Mouse (Mus musculus) liver, adult 2 months (tissue): Measurements from ENCODE around the gene Sidt1. TPM values are rescaled to one million over a fixed set of nuclear protein-coding genes. Genes with fewer than 3 reads are reported as not detected.

Source experiments
- DNase-seq: peaks from one replicate; pipeline ENCODE4 v3.0.0-alpha.2; 2011; ENCODE audit warnings: low read depth, low spot score; ENCODE audit errors: extremely low read depth
- H3K27ac ChIP-seq: fragments of 200-500 bp; replicated peaks from 2 replicates; pipeline ENCODE4 v1.5.1; 2012; ENCODE audit warnings: low read depth, mild to moderate bottlenecking, control low read depth, inconsistent platforms, low read length; ENCODE audit not compliant: insufficient read depth
- H3K27me3 ChIP-seq: fragments of 200-500 bp; 2 replicates; pipeline ENCODE4 v1.6.1; 2012; ENCODE audit warnings: mild to moderate bottlenecking, moderate library complexity, low read length, inconsistent platforms; ENCODE audit not compliant: control insufficient read depth, insufficient read depth
- H3K36me3 ChIP-seq: fragments of 200-500 bp; 2 replicates; pipeline ENCODE4 v1.6.1; 2012; ENCODE audit warnings: low read length, inconsistent platforms; ENCODE audit not compliant: control insufficient read depth, insufficient read depth
- H3K4me1 ChIP-seq: fragments of 200-500 bp; 2 replicates; pipeline ENCODE4 v1.6.1; 2011; ENCODE audit warnings: low read length; ENCODE audit not compliant: control insufficient read depth, insufficient read depth
- H3K4me3 ChIP-seq: fragments of 200-500 bp; 2 replicates; pipeline ENCODE4 v1.5.1; 2011; ENCODE audit warnings: low read depth, mild to moderate bottlenecking, control low read depth, low read length, moderate library complexity; ENCODE audit not compliant: insufficient read depth
- H3K79me2 ChIP-seq: fragments of 200-500 bp; 2 replicates; pipeline ENCODE4 v1.6.1; 2012; ENCODE audit warnings: inconsistent platforms, mild to moderate bottlenecking, low read length, moderate library complexity; ENCODE audit not compliant: control insufficient read depth, insufficient read depth
- H3K9ac ChIP-seq: fragments of 200-500 bp; 2 replicates; pipeline ENCODE4 v1.6.1; 2012; ENCODE audit warnings: low read depth, mild to moderate bottlenecking, control low read depth, inconsistent platforms, low read length
- CTCF ChIP-seq: fragments of 200-500 bp; IDR thresholded peaks from 2 replicates; pipeline ENCODE4 v1.5.1; 2011; ENCODE audit warnings: low read depth, low read length, control low read depth
- POLR2A ChIP-seq: fragments of 200-500 bp; IDR thresholded peaks from 2 replicates; pipeline ENCODE4 v1.6.1; 2011; ENCODE audit warnings: low read length, control low read depth; ENCODE audit not compliant: insufficient read depth; ENCODE audit errors: extremely low read depth
- WGBS: fragments of 180-500 bp; shearing (Covaris S2); methylation state at CpG from one replicate; pipeline ENCODE4 v1.1.7; 2018; 5-methylcytosine and 5-hydroxymethylcytosine counted together
- polyA plus RNA-seq: library from polyadenylated mRNA; depleted of rRNA; stranded (reverse); fragments of >200 nt; gene quantifications from 2 replicates; pipeline ENCODE4 v1.2.3, GENCODE M21; 2012
- total RNA-seq: library from RNA; depleted of rRNA; stranded (reverse); fragments of >200 nt; gene quantifications from 2 replicates; pipeline ENCODE4 v1.2.3, GENCODE M21; 2014

Gene Sidt1
- total and polyA plus RNA-seq, 2 experiments: under 0.01 to 0.23 TPM

- 87% methylated on average over 6 of the region's 6 CpGs for WGBS
- no peak overlapping the region for H3K4me3 ChIP-seq
- no peak overlapping the region for H3K9ac ChIP-seq
- no peaks in the 10 kb centered on the region for H3K4me1 ChIP-seq
- no peak for DNase-seq
- no peak for TF ChIP-seq CTCF
- TF ChIP-seq POLR2A: no peak
- H3K79me2 ChIP-seq: no peaks in the 10 kb centered on the region
- H3K27me3 ChIP-seq: no peaks in the 10 kb centered on the region
- no peak overlapping the region for H3K27ac ChIP-seq
- H3K36me3 ChIP-seq: no peaks in the 10 kb centered on the region
Observed at GRCm38 (mm10) chr16:44265562-44265961, 67.4 kb downstream of the Sidt1 start.

- TF ChIP-seq POLR2A: no peak
- no peak for TF ChIP-seq CTCF
- H3K4me3 ChIP-seq: no peak overlapping the region
- no peak for DNase-seq
- H3K9ac ChIP-seq: no peak overlapping the region
- H3K27me3 ChIP-seq: no peaks in the 10 kb centered on the region
- H3K27ac ChIP-seq: no peak overlapping the region
- H3K79me2 ChIP-seq: no peaks in the 10 kb centered on the region
- H3K4me1 ChIP-seq: no peaks in the 10 kb centered on the region
- H3K36me3 ChIP-seq: no peaks in the 10 kb centered on the region
- WGBS: 61% methylated on average over 2 of the region's 2 CpGs
Observed at GRCm38 (mm10) chr16:44264916-44265315, 68.1 kb downstream of the Sidt1 start.

GRCm38 (mm10) chr16:44257476-44257875 lies 75.5 kb downstream of the Sidt1 start:
- Histone ChIP-seq H3K4me1 (no peaks in the 10 kb centered on the region), H3K27me3 (no peaks in the 10 kb centered on the region), H3K27ac (no peak overlapping the region), H3K9ac (no peak overlapping the region), H3K36me3 (no peaks in the 10 kb centered on the region), H3K4me3 (no peak overlapping the region), H3K79me2 (no peaks in the 10 kb centered on the region)
- WGBS: 63% methylated on average over 3 of the region's 3 CpGs
- TF ChIP-seq POLR2A (no peak), CTCF (no peak)
- peak; percentile 13 for DNase-seq

- TF ChIP-seq POLR2A (no peak), CTCF (no peak)
- no peaks in the 10 kb centered on the region for H3K36me3 ChIP-seq
- no peaks in the 10 kb centered on the region for H3K79me2 ChIP-seq
- peak; percentile 16 for DNase-seq
- whole genome bisulfite sequencing: 85% methylated on average over 7 of the region's 7 CpGs
- no peak overlapping the region for H3K4me3 ChIP-seq
- no peak overlapping the region for H3K27ac ChIP-seq
- no peaks in the 10 kb centered on the region for H3K4me1 ChIP-seq
- no peak overlapping the region for H3K9ac ChIP-seq
- H3K27me3 ChIP-seq: no peaks in the 10 kb centered on the region
Observed at GRCm38 (mm10) chr16:44254698-44255097, 78.3 kb downstream of the Sidt1 start.

- no peak overlapping the region for H3K4me3 ChIP-seq
- H3K4me1 ChIP-seq: no peaks in the 10 kb centered on the region
- WGBS: 78% methylated on average over 7 of the region's 7 CpGs
- no peak for TF ChIP-seq CTCF
- no peak for TF ChIP-seq POLR2A
- H3K36me3 ChIP-seq: no peaks in the 10 kb centered on the region
- no peak overlapping the region for H3K27ac ChIP-seq
- no peak for DNase-seq
- H3K9ac ChIP-seq: no peak overlapping the region
- no peaks in the 10 kb centered on the region for H3K27me3 ChIP-seq
- H3K79me2 ChIP-seq: no peaks in the 10 kb centered on the region
Observed at GRCm38 (mm10) chr16:44253797-44254634, 79.0 kb downstream of the Sidt1 start.

- no peaks in the 10 kb centered on the region for H3K4me1 ChIP-seq
- no peak overlapping the region for H3K4me3 ChIP-seq
- H3K36me3 ChIP-seq: no peaks in the 10 kb centered on the region
- DNase-seq: no peak
- H3K27ac ChIP-seq: no peak overlapping the region
- TF ChIP-seq CTCF: no peak
- TF ChIP-seq POLR2A: no peak
- H3K9ac ChIP-seq: no peak overlapping the region
- H3K27me3 ChIP-seq: no peaks in the 10 kb centered on the region
- WGBS: 93% methylated on average over 3 of the region's 3 CpGs
- H3K79me2 ChIP-seq: no peaks in the 10 kb centered on the region
Observed at GRCm38 (mm10) chr16:44252735-44253134, 80.3 kb downstream of the Sidt1 start.
